Mouse (Mus musculus): ENCODE results near the gene Pld4. TPM values are rescaled to one million over a fixed set of nuclear protein-coding genes. Genes with fewer than 3 reads are reported as not detected.

Gene Pld4
- 39.4 and 92.1 TPM in 2 replicates for total RNA-seq (2014; fragmentation: Nextera tagmentation)
- 21.1 and 25.4 TPM in 2 replicates for total RNA-seq (2017)

- ATAC-seq (replicated peaks; ENCODE audit: poor library complexity, severe bottlenecking) = peak; percentile 71
These were observed at the start of gene Pld4 for GRCm38 (mm10) chr12:112760154-112760926. Gene Pld4 (plus strand): TSS chr12:112760655.

DNA sequence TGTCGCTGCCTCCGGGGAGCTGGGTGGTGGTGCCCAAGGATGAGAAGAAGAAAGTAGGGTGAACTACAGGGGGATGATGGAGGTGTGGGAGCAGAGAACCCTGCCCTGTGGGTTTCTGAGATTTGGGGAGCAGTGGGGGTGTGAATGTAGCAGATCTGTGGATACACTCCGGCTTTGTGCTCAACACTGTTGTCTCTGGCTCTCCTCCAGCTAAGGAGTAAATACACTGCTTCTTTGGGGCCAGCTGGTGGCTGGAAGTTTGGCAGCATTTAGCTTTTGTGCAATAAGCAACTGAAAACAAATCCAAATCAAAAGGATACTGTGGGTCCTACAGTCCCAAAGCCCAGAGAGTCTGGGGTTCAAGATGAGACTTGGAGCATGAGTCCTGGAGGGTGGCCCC lies 46.5 kb upstream of the Pld4 start:
- no peak for ATAC-seq (replicated peaks; ENCODE audit: poor library complexity, severe bottlenecking)

DNA sequence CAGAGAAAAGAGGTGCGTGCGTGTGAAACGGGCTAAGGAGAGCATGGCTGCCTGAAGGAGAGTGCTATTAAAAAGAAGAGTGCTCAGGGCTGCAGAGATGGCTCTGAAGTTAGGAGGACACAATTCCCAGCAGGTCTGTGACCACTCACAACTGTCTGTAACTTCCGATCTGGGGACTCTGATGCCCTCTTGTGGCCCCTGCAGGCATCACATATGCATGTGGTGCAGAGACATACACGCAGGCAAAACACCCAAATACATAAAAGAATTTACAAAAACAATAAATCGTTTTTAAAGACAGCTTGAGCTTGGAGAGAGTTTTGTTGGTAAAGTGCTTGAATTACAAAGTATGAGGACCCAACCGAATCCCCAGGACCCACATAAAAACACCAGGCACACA lies 43.3 kb upstream of the Pld4 start:
- peak; percentile 79 for ATAC-seq (replicated peaks; ENCODE audit: poor library complexity, severe bottlenecking)

GRCm38 (mm10) chr12:112718995-112719394 lies 41.5 kb upstream of the Pld4 start:
- ATAC-seq (replicated peaks; ENCODE audit: poor library complexity, severe bottlenecking) = no peak

DNA sequence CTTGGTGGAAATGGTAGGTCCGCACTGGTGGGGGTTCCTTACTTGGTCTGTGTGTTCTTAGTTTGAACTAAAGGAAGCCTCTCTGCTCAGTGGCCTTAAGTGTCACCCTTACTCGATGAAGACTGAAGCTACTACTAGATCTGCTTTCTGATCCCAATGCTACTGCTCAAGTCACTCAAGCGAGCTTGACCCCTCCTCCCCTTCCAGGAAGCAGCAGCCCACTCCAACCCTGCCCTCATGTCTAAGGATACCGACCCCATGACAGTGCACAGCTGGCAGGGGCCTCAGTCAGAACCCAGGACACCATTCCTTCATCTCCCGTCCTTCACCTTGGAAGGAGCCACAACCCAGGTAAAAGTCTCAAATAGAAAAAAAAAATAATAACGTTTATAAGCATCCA lies 40.2 kb upstream of the Pld4 start, which contains the start of gene Cep170b:
Gene Cep170b, plus strand, starts transcription at position 240 of the 400 bp plus-strand sequence.
- ATAC-seq (replicated peaks; ENCODE audit: poor library complexity, severe bottlenecking) = no peak

- no peak for ATAC-seq (replicated peaks; ENCODE audit: poor library complexity, severe bottlenecking)
These were observed 39.5 kb upstream of the Pld4 start for GRCm38 (mm10) chr12:112720890-112721423.

DNA sequence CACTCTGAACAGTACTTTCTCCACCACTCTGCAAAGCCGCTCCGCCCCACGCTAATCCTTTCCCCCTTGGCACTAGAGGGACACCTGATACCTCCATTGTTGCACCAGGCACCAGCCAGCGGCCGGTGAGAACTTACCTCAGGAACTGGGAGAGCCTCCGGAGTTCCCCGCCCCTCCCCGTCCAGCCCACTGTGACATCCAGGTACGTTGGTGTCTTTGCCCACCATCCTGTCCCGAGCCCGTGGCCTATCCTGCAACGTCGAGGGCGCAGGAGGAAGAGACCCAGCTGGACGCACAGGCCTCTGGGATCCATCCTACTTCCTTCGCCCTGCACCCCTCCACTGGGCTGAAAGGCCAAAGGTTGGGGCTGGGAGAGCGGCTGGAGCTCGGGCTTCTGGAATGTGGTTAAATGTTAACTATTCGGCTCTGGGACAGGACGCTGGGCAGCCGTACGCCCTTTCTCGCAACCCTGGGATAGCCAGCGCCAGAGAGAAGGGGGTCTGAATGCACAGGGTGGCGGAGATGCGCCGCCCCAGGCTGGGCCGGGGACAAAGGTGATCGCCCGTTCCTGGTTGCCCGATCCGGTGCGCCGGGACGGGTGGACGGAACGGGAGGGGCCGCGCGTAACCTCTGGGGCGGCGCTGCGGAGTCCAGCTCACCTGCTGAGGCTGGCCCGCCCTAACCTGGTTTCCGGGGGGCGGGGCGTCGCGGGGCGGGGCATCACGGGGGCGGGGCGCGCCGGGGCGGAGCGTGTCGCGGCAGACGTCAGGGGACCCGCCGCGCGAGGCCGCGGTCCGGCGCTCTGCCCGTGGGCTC lies 38.8 kb upstream of the Pld4 start:
- ATAC-seq (replicated peaks; ENCODE audit: poor library complexity, severe bottlenecking) = peak; percentile 22

GRCm38 (mm10) chr12:112722240-112723027 lies 38.0 kb upstream of the Pld4 start:
- ATAC-seq (replicated peaks; ENCODE audit: poor library complexity, severe bottlenecking) = peak; percentile 28; the same call in 1 of the 2 replicates

DNA sequence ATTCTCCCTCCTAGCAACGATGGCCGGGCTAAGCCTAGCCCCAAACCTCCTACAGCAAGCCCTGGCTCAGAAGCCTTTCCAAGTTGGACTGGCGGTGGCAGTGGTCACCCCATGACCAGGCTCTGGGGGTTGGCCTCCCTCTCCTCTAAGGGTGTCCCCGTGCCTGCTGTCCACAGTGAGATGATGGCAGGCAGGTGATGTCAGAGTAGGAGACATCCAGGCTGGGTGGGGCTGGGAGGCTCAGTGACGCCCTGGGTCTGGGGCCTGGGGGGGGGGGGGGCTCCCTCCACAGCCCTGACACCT lies 37.5 kb upstream of the Pld4 start:
- ATAC-seq (replicated peaks; ENCODE audit: poor library complexity, severe bottlenecking) = no peak

DNA sequence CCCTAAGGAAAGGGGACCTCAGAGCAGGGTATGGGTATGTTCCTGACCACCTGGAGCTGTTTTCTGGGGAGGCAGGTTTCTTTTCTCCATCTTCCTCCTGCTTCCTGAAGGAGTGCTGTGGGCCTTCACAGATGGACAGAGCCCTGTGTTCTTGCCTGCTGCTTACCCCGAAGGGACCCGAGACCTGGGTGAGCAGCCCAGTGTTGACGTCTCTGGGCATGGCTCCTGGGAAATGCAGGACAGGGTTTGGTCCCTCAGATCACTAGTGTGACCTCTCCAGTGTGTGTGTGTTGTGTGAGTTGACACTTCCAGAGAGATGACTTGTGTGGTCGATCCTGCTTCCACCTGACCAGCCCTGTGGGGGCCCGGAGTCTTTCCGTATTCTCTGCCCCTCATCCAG lies 37.0 kb upstream of the Pld4 start:
- no peak for ATAC-seq (replicated peaks; ENCODE audit: poor library complexity, severe bottlenecking)

DNA sequence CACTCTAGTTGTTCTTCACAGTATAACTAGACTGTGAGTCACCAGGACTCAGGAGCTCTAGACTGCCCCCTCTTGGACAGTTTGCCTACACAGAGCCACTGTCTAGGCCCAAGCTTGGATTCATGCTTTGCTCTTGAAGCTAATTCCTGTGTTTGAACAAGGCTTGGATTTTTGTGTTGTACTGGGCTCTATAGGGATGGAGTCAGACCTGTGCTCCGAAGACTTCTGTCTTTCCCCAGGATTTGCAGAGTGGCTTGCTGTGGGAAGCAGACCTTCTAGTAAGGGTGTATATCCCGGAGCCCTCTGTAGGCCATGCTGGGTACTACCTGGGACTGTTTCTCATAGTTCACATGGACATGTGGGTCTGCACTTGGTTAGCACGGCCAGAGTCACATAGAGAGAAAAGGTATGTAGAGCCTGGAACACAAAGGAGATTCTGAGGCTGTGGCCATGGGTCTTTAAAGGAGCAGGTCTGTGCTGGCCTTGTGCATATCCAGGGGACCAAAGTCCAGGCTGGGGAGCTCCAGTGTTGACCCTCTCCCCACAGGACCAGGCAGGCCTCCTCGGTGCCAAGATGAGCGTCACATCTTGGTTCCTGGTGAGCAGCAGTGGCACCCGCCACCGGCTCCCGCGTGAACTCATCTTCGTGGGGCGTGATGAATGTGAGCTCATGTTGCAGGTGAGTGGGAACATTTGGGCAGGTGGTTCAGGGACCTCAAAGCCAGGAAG lies 36.2 kb upstream of the Pld4 start:
- peak; percentile 76 for ATAC-seq (replicated peaks; ENCODE audit: poor library complexity, severe bottlenecking)

- no peak for ATAC-seq (replicated peaks; ENCODE audit: poor library complexity, severe bottlenecking)
These were observed 32.7 kb upstream of the Pld4 start for GRCm38 (mm10) chr12:112727801-112728200.

GRCm38 (mm10) chr12:112730808-112731207 lies 29.6 kb upstream of the Pld4 start:
- ATAC-seq (replicated peaks; ENCODE audit: poor library complexity, severe bottlenecking) = no peak

GRCm38 (mm10) chr12:112732591-112732990 lies 27.9 kb upstream of the Pld4 start:
- ATAC-seq (replicated peaks; ENCODE audit: poor library complexity, severe bottlenecking) = no peak

DNA sequence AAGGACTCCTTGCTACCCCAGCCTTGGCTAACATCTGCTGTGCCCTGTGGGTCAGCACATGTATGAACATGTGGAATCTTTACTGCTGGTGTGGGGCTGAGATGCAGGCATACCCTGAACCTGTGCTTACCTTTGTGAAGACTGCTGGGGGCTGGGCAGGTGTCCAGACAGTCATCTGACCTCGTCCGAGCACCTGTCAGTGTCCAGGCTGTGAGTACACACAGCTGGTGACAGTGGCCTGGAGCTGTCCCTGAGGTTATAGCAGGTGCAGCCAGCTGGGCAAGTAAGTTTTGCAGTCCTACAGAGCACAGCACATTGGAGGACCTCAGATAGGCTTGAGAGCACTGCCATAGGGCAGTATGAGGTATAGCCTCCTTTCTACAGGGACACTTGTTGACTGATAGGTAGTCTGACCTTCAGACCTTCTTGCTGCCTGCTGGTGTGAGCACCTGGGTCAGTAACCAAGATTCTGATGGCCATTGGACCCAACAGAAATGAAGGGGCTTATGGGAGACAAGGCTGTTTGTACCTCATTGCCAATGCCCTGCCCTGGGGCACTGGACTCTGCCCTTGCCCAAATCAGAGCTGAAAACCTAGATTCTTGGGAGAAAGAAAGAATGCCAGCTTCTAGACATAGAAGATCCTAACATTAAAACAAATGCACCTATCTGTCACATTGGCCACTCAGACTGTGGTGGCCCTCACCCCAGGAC lies 26.2 kb upstream of the Pld4 start:
- no peak for ATAC-seq (replicated peaks; ENCODE audit: poor library complexity, severe bottlenecking)

DNA sequence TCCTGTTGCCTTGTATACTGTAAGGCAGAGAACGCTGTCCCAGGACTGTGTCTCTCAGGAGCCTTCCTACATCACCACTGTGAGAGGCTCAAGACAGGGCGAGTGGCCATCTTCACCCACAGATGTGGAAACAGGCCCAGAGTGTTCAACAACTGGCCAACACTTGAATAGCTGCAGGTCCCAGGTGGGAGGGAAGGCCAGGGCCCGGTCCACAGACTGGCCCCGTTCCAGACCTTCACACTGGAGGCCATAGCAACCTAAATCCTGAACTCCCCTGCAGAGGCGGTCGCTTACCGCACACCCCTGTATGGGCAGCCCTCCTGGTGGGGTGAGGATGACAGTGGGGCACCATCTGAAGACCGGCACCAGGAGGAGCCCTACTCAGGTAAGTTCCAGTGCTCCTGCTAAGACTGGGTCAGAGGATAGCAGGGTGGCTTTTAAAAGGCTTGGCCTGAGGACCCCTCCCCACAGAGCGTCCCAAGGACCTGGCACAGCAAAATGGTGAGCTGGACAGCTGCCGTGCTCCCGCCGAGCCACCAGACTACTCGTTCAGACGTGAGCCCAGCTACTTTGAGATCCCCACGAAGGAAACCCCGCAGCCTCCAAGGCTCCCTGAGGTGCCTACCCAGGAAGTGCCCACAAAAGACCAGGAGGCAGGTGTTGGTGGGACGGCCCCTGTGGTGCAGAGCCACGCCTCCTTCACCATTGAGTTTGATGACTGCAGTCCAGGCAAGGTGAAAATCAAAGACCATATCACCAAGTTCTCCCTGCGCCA lies 25.4 kb upstream of the Pld4 start:
- no peak for ATAC-seq (replicated peaks; ENCODE audit: poor library complexity, severe bottlenecking)

DNA sequence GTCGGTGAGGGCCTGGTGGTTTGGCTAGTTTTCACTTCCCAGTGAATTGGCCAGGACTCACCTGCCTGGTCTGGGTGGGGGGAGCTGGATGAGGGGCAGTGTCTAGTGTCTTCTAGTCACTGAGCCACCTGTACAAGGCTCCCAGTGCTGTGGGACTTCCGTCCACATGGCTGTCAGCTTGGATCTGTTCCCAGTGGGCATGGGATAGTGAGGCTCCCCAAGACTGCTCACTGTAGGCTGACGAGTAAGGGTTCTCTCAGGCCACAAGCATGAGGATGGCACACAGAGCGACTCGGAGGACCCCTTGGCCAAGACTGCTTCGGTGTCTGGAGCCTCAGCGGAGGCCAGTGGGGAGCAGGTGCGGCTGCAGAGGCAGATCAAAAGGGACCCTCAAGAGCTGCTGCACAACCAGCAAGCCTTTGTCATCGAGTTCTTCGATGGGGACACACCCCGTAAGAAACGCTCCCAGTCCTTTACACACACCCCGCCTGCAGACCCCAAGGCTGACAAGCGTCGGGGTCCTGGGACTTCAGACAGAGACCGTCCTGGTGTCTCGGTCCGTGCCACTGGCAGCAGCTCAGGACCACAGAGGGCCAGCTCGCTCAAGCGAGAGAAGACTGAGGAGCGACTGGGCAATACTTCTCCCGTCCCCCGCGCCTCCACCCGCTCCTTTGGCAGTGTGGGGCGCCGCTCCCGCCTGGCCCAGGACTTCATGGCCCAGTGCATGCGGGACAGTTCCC lies 24.4 kb upstream of the Pld4 start:
- ATAC-seq (replicated peaks; ENCODE audit: poor library complexity, severe bottlenecking) = no peak

GRCm38 (mm10) chr12:112736636-112736925 lies 23.9 kb upstream of the Pld4 start:
- no peak for ATAC-seq (replicated peaks; ENCODE audit: poor library complexity, severe bottlenecking)

Data from granulocyte monocyte progenitor cell, adult 5-6 weeks (primary cell).